Mouse (Mus musculus): ENCODE measurements around the gene Tescl.

DNA sequence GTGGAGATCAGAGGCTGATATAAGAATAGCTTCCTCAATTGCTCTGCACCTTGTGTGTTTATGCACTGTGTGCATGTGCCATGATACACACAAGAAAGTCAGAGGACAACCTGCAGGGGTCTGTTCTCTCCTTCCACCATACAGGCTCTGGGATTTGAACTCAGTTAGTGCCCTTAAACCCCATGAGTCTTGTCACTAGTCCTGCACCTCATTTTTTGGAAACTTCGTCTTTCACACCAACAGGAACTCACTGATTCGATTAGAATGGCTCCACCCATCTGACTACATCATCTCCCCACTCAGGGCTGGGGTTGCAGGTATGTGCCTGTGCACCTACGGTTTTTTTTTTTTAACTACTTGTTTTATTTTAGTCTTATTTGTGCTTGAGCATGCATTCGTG lies 34.5 kb upstream of the Tescl start:
- TF ChIP-seq POLR2A (IDR thresholded peaks at IDR 0.05; ENCODE audit: low read depth, low read length) (no peak), CTCF (IDR thresholded peaks at IDR 0.05; ENCODE audit: borderline replicate concordance, insufficient read depth, low read length) (no peak)

All from embryonic fibroblast, embryonic 13.5 days (primary cell).